Mouse (Mus musculus): ENCODE measurements around the gene Sgta. TPM values are rescaled to one million over a fixed set of nuclear protein-coding genes. Genes with fewer than 3 reads are reported as not detected.

Gene Sgta
- 289 and 314 TPM in 2 replicates for polyA plus RNA-seq (2016; fragmentation: Nextera tagmentation; extraction: Ambion mirVana)

- Histone ChIP-seq H3K4me1 (peaks cover 24% of the 10 kb centered on the region), H3K27me3 (ENCODE audit: low read depth, poor library complexity, severe bottlenecking) (no peaks in the 10 kb centered on the region), H3K27ac (replicated peaks) (peak within 1 kb of the TSS; percentile 86), H3K36me3 (peaks cover 22% of the 10 kb centered on the region), H3K4me3 (peak within 1 kb of the TSS; percentile 73), H3K9me3 (replicated peaks) (no peaks in the 10 kb centered on the region)
- DNase-seq (ENCODE audit: low spot score), result peak; percentile 99
- WGBS, result under 1% methylated on average over 48 of the region's 48 CpGs
Observed at GRCm38 (mm10) chr10:81059603-81060543, at the start of gene Sgta. Gene Sgta, minus strand, starts transcription at chr10:81060181.

- H3K9me3 ChIP-seq (replicated peaks), result no peaks in the 10 kb centered on the region
- H3K4me1 ChIP-seq, result peaks cover 30% of the 10 kb centered on the region
- H3K27me3 ChIP-seq (ENCODE audit: low read depth, poor library complexity, severe bottlenecking), result no peaks in the 10 kb centered on the region
- peak overlapping the region; percentile 92 for H3K4me3 ChIP-seq
- H3K27ac ChIP-seq (replicated peaks), result peak overlapping the region; percentile 99
- WGBS, result under 1% methylated on average over 35 of the region's 35 CpGs
- H3K36me3 ChIP-seq, result peaks cover 39% of the 10 kb centered on the region
- peak; percentile 95 for DNase-seq (ENCODE audit: low spot score)
Observed at GRCm38 (mm10) chr10:81106113-81106721, 46.2 kb upstream of the Sgta start.

GRCm38 (mm10) chr10:81105565-81106112 is 45.7 kb upstream of the Sgta start, which contains the start of gene Map2k2:
Gene Map2k2, plus strand, starts transcription at chr10:81105915.
- WGBS, result under 1% methylated on average over 56 of the region's 56 CpGs

GRCm38 (mm10) chr10:81094931-81095678 is 35.1 kb upstream of the Sgta start:
- WGBS, result 66% methylated on average over 9 of the region's 9 CpGs
- Histone ChIP-seq H3K27me3 (ENCODE audit: low read depth, poor library complexity, severe bottlenecking) (no peaks in the 10 kb centered on the region), H3K27ac (replicated peaks) (no peak overlapping the region)

More at GRCm38 (mm10) chr10:81105565-81106112, 45.7 kb upstream of the Sgta start, which contains the start of gene Map2k2:
- H3K4me3 ChIP-seq, result peak within 1 kb of the TSS; percentile 92
- no peaks in the 10 kb centered on the region for H3K9me3 ChIP-seq (replicated peaks)
- no peaks in the 10 kb centered on the region for H3K27me3 ChIP-seq (ENCODE audit: low read depth, poor library complexity, severe bottlenecking)
- peak; percentile 97 for DNase-seq (ENCODE audit: low spot score)
- H3K36me3 ChIP-seq, result peaks cover 33% of the 10 kb centered on the region
- peak within 1 kb of the TSS; percentile 99 for H3K27ac ChIP-seq (replicated peaks)
- peaks cover 30% of the 10 kb centered on the region for H3K4me1 ChIP-seq

GRCm38 (mm10) chr10:81092465-81093250 is 32.7 kb upstream of the Sgta start:
- Histone ChIP-seq H3K27me3 (ENCODE audit: low read depth, poor library complexity, severe bottlenecking) (no peaks in the 10 kb centered on the region), H3K4me1 (peaks cover 16% of the 10 kb centered on the region), H3K27ac (replicated peaks) (peak overlapping the region; percentile 23; the same call in 1 of the 2 replicates), H3K36me3 (no peaks in the 10 kb centered on the region), H3K9me3 (replicated peaks) (peaks cover 5% of the 10 kb centered on the region; the same call in 1 of the 2 replicates), H3K4me3 (no peak overlapping the region)
- DNase-seq (ENCODE audit: low spot score), result no peak
- 61% methylated on average over 22 of the region's 22 CpGs for WGBS

More at GRCm38 (mm10) chr10:81094931-81095678, 35.1 kb upstream of the Sgta start:
- no peak for DNase-seq (ENCODE audit: low spot score)
- H3K36me3 ChIP-seq, result no peaks in the 10 kb centered on the region
- 0 out of 2 replicates have a peak, but pooled peaks cover 2% of the 10 kb centered on the region for H3K4me1 ChIP-seq
- peaks cover 5% of the 10 kb centered on the region; the same call in 1 of the 2 replicates for H3K9me3 ChIP-seq (replicated peaks)
- H3K4me3 ChIP-seq, result no peak overlapping the region

GRCm38 (mm10) chr10:81090621-81091020 is 30.6 kb upstream of the Sgta start:
- no peak overlapping the region for H3K4me3 ChIP-seq
- H3K4me1 ChIP-seq, result peaks cover 16% of the 10 kb centered on the region
- H3K27ac ChIP-seq (replicated peaks), result no peak overlapping the region
- DNase-seq (ENCODE audit: low spot score), result no peak
- H3K36me3 ChIP-seq, result no peaks in the 10 kb centered on the region
- H3K27me3 ChIP-seq (ENCODE audit: low read depth, poor library complexity, severe bottlenecking), result no peaks in the 10 kb centered on the region
- peaks cover 3% of the 10 kb centered on the region; the same call in 1 of the 2 replicates for H3K9me3 ChIP-seq (replicated peaks)
- WGBS, result 80% methylated on average over 7 of the region's 7 CpGs

- Histone ChIP-seq H3K36me3 (no peaks in the 10 kb centered on the region), H3K4me3 (no peak overlapping the region), H3K9me3 (replicated peaks) (peaks cover 3% of the 10 kb centered on the region; the same call in 1 of the 2 replicates), H3K4me1 (peaks cover 16% of the 10 kb centered on the region), H3K27ac (replicated peaks) (no peak overlapping the region), H3K27me3 (ENCODE audit: low read depth, poor library complexity, severe bottlenecking) (no peaks in the 10 kb centered on the region)
- DNase-seq (ENCODE audit: low spot score), result peak; percentile 35
- 67% methylated on average over 2 of the region's 2 CpGs for WGBS
Observed at GRCm38 (mm10) chr10:81089216-81089615, 29.2 kb upstream of the Sgta start.

- H3K4me3 ChIP-seq, result no peak overlapping the region
- H3K27me3 ChIP-seq (ENCODE audit: low read depth, poor library complexity, severe bottlenecking), result no peaks in the 10 kb centered on the region
- no peak for DNase-seq (ENCODE audit: low spot score)
- H3K9me3 ChIP-seq (replicated peaks), result peaks cover 3% of the 10 kb centered on the region; the same call in 1 of the 2 replicates
- peaks cover 16% of the 10 kb centered on the region for H3K36me3 ChIP-seq
- peaks cover 13% of the 10 kb centered on the region for H3K4me1 ChIP-seq
- 48% methylated on average over 2 of the region's 2 CpGs for WGBS
- H3K27ac ChIP-seq (replicated peaks), result no peak overlapping the region
Observed at GRCm38 (mm10) chr10:81087021-81087420, 27.0 kb upstream of the Sgta start.

- Histone ChIP-seq H3K4me3 (no peak overlapping the region), H3K27ac (replicated peaks) (no peak overlapping the region), H3K27me3 (ENCODE audit: low read depth, poor library complexity, severe bottlenecking) (no peaks in the 10 kb centered on the region), H3K4me1 (no peaks in the 10 kb centered on the region), H3K36me3 (peaks cover 63% of the 10 kb centered on the region), H3K9me3 (replicated peaks) (peaks cover 3% of the 10 kb centered on the region; the same call in 1 of the 2 replicates)
- 87% methylated on average over 7 of the region's 7 CpGs for WGBS
- peak; percentile 68 for DNase-seq (ENCODE audit: low spot score)
Observed at GRCm38 (mm10) chr10:81082168-81082960, 22.4 kb upstream of the Sgta start.

GRCm38 (mm10) chr10:81080008-81080655 is 20.2 kb upstream of the Sgta start:
- Histone ChIP-seq H3K27ac (replicated peaks) (no peak overlapping the region), H3K9me3 (replicated peaks) (no peaks in the 10 kb centered on the region), H3K27me3 (ENCODE audit: low read depth, poor library complexity, severe bottlenecking) (no peaks in the 10 kb centered on the region), H3K4me3 (no peak overlapping the region), H3K4me1 (0 out of 2 replicates have a peak, but pooled peaks cover 9% of the 10 kb centered on the region), H3K36me3 (peaks cover 85% of the 10 kb centered on the region)
- WGBS, result 96% methylated on average over 31 of the region's 31 CpGs
- no peak for DNase-seq (ENCODE audit: low spot score)
